Mouse (Mus musculus) adrenal gland, postnatal 4 days (tissue): ENCODE results near the gene Tnfaip6. TPM values are rescaled to one million over a fixed set of nuclear protein-coding genes. Genes with fewer than 3 reads are reported as not detected.
"Not testable (repeated sequence)": the region's sequence is repeated elsewhere in the genome, so short reads cannot be mapped to it uniquely, and the experiment has no call there.

Experiments used
- DNase-seq, 2 experiments: peaks; one replicate each; pipeline ENCODE4 v3.0.0; 2021 to 2022; ENCODE audit warnings: low spot score in 2 of 2, mixed read lengths in 2 of 2
- long read RNA-seq, 2 experiments: library from polyadenylated mRNA; stranded (forward); transcript quantifications; one replicate each; pipeline ENCODE4 v2.0.0; 2021
- total RNA-seq, 2 experiments: library from RNA; stranded (reverse); gene quantifications; 2 replicates each; pipeline ENCODE4 v1.2.3; 2021

The Tnfaip6 gene
- 1 to 10 TPM; 1.9 to 2.3 TPM for total RNA-seq
- long read RNA-seq, experiment 1, partial matches to known transcripts: 0 of 1 reads
- long read RNA-seq, experiment 1, other reads (novel, unspliced or antisense): 0 of 1 reads
- long read RNA-seq, experiment 2, transcript Tnfaip6-201 (6 exons, 1,710 nt): major isoform, 5 of 6 reads
- long read RNA-seq, experiment 2, partial matches to known transcripts: 0 of 6 reads
- long read RNA-seq, experiment 2, other reads (novel, unspliced or antisense): 1 of 6 reads

GRCm38 (mm10) chr2:52037882-52038281, at the start of gene Tnfaip6:
Gene Tnfaip6 (plus strand): TSS chr2:52038009.
- peak in 1 of 2 experiments; percentile 33 for DNase-seq

DNA sequence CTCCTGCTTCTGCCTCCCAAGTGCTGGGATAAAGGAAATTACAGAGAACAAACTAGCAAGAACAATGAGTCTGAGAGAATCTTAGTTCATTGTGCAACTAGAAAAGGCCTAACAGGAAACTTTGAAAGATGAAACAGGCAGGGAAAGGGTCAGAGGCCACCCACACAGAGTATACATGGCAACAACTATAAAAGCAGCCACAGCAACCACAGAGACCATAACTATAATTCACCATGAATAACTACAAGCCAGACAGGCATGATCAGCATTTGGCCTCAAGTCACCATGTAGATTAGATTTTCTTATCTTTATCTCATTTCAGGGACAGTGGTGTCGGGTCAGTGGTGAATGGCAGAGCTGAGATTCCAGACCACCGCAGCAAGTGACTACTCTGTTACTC, 48.2 kb upstream of the Tnfaip6 start:
- no peak for DNase-seq

GRCm38 (mm10) chr2:51991447-51991846, 46.4 kb upstream of the Tnfaip6 start:
- no peak for DNase-seq

- no peak for DNase-seq
Observed at GRCm38 (mm10) chr2:51999996-52000395, 37.8 kb upstream of the Tnfaip6 start.

GRCm38 (mm10) chr2:52001521-52001920, 36.3 kb upstream of the Tnfaip6 start:
- DNase-seq: no peak

- not testable (repeated sequence) for DNase-seq
Observed at GRCm38 (mm10) chr2:52002299-52002698, 35.5 kb upstream of the Tnfaip6 start.

GRCm38 (mm10) chr2:52006380-52006779, 31.4 kb upstream of the Tnfaip6 start:
- DNase-seq: no peak

DNA sequence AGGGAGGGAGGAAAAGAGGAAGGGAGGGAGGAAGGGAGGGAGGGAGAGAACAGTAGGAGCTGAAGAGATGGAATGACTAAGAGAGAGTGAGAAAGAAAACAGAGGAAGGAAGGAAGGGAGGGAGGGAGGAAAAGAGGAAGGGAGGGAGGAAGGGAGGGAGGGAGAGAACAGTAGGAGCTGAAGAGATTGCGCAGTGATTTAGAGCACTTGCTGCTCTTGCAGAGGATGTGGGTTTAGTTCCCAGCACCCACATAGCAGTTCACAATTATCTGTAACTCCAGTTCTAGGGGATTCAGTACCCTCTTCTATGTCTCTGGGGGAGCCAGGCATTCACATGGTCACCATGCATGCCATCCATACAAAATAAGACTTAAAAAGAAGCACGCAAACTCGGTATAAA, 26.0 kb upstream of the Tnfaip6 start:
- not testable (repeated sequence) for DNase-seq

DNA sequence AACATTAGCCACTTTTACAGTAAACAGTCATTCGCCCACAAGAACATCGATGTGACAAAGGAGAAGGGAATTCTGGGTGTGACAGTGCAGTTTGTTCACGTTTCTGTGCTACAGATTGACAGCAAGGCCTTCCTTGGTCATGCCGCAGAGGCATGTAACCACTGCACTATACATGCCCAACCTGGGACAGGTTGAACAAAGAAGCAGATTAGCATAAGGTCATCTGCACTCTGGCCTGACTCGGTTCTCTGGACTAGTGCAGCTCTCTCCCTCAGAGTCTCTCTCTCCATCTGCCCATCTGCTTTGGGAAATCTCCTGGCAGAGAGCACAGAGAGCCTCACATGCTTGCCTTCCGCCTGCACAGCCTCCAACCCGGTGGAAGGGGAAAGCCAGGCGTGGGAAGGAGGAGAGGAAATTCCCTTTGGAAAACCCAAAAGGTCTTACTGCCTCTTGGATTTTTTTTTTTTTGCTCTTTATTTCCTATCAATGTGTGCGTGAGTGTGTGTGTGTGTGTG, 24.4 kb upstream of the Tnfaip6 start:
- DNase-seq: no peak

DNA sequence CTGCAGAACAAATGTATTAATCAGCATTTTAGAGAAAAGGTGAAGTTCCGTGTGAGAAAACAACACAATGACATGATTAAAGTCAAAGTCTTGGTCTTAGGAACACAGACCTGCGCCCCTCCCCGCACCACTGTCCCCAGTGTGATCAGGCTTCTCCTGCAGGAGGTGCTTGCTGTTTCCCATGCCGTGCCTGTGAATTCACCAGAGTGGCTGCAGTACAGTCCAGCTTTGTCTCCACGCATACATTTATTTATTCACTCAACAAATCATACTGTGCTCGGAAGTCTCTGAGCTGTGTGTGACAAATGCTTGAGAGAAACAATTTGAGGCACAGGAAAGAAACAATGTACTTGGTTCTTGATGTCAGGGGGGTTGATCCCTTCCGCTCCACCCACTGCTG, 21.4 kb upstream of the Tnfaip6 start:
- DNase-seq: no peak

GRCm38 (mm10) chr2:52027061-52027460, 10.7 kb upstream of the Tnfaip6 start:
- DNase-seq: no peak

DNA sequence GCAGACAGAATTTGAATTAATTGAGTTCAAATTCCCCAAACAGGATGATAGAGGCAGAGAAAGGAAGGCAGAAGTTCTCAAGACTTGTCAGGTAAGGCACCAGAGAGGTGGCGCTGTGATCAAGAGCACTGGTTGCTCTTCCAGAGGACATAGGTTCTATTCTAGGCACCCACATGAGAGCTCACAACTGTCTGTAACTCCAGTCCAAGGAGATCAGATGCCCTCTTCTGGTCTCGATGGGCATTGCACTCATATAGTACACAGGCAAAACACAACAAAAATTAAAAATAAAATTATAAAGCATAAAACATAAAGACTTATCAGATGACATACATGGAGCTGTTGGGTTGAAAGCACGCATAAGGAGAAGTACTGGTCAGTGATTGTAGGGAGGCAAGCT, 8.4 kb upstream of the Tnfaip6 start:
- no peak for DNase-seq

GRCm38 (mm10) chr2:52031491-52031890, 6.3 kb upstream of the Tnfaip6 start:
- no peak for DNase-seq

DNA sequence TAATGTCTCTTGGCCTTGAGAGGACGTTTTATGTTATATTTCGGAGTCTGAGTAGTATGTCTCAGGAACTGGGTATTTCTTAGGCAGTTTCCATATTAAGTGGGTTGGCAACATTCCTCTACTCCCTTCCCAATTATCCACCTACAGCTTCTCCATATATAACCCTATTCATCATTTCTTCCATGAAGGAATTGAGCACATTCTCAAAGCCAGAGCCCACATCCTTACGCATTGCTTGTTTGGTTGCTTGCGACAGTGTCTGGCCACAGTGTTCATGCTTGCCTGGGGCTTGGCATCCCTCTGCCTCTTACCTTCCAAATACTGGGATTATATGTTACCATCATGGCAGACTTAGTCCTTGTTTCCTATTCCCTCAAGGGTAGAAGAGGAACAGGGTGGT, 3.2 kb upstream of the Tnfaip6 start:
- DNase-seq: no peak

- DNase-seq: no peak
Observed at GRCm38 (mm10) chr2:52035144-52035543, 2.7 kb upstream of the Tnfaip6 start.

DNA sequence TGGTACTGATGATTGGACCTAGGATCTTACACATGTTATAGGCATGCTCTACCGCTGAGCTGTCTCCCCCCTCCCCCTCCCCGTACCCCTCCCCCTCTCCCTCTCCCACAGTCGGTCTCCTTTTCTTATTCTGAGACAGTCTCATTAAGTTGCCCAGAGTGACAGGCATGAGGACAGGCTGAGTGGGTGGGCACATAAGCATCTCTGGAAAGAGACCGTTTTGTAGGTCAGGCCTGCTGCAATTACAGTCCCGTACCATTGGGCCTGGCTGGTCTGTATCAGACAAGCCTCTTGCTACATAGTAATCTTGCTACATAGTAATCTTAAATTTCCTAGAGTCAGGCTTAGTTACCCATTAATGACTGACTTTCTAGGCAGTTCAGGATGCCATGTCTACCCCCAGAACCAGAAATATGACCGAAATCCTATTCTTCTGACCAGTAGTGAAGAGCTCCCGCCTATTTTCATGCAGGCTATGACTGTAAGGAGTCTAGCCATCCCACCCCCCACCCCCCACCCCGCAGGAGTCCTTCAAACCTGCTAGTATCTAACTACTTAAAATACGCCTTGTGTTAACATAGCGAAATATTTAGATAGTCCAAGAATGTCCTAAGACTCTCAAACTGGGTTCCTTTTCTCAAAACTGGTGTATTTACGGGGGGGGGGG, 747 bp upstream of the Tnfaip6 start:
- DNase-seq: no peak

DNA sequence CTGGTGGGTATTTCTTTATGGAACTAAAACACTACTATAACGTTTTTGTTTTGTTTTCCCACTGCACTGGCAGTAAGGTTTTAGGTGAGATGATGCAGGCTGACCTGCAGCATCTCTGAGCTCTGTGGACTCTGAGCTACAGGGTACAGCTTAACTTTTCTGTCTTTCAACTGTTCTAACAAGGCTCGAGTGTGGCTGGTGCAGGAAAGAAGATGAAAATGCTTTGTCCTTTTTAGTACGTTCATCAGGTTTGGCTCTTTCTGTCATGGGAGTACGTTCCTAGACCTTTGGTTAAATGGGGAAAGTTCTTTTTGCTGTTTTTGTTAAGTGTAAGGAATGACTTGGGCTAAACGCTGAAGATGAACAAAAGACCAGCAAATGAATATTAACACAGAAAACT, 749 bp downstream of the Tnfaip6 start:
- DNase-seq: no peak

- no peak for DNase-seq
Observed at GRCm38 (mm10) chr2:52039083-52039801, 1.4 kb downstream of the Tnfaip6 start.

DNA sequence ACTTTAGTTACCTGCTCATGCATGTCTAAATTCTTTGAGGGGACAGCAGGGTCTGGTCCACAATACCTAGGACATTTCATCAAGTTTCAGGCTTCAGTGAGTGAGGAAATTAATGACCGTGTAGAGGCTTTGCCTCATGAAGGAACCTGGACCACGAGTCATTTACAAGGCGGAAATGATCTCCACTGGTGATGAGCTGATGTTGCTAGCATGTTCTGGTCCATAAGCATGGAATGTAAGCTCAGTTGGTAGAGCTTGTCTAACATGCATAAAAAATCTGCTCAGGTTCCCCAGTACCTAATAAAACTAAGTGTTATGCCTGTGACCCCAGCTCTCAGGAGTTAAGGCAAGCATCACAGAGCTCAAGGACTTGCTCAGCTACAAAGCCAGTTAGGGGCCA, 4.3 kb downstream of the Tnfaip6 start:
- no peak for DNase-seq

GRCm38 (mm10) chr2:52042714-52043113, 4.9 kb downstream of the Tnfaip6 start:
- no peak for DNase-seq

DNA sequence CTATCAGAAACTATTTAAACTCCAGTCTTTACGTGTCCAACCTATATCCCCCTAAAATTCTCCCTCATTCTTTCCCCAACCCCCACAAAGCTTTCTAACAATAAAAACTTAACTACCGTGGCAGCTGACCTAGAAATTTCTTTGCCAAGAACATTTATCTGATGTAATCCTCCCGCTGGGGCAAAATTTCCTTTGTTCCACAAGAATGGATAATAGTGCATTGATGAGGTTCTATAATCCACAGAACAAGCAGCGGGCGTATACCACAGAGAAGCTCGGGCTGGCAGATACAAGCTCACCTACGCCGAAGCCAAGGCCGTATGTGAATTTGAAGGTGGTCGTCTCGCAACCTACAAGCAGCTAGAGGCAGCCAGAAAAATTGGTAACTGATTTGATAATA, 5.7 kb downstream of the Tnfaip6 start:
- no peak for DNase-seq

DNA sequence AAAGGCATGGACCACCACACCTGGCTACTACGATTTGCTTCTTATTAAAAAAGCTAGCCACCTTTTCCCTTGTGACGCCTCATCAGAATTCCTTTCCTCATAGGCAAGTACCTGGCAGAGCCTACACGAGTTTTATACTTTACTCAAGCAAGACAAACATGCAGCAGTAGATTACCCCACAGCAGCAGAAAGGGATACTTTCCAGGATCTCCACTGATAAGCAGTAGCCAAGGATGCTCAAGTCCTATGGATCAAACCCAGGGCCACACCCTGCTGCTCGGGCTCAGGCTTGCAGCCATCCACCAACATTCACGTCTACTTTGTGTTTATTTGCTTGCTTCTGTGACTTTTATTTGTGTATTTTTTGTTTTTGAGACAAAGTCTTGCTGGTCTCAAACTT, 8.2 kb downstream of the Tnfaip6 start:
- no peak for DNase-seq
